In the genomic region with DNA sequence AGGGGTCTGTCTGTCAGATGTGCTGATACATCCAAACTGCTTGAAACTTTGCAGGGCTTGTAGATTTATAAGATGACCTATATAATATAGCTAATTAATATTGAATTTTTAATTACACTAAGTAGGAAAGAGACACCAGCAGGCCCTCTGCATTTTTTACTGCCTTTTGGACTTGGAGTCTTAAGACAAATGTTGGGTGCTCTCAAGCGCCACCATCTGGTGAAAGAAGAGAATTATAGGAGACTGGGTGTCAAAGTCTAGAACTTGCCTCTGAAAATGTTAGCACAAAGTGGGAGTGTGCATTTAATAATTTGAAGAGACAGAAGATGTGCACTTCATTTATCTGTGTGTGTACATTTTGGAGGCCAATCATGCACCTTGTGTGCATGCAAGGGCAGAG, we compare ENCODE assay signal across 8 mouse cellular contexts.
A peak's percentile ranks its signal among the peaks of the same experiment; 100 is the strongest.
DNase-seq lines count a peak whose midpoint lies in the region; ATAC-seq lines count a peak whose summit lies in the region.

No protein-coding gene starts in this region.

- H3K27me3 ChIP-seq in kidney, embryonic 16.5 days (ENCODE audit: insufficient read depth, low read length) = no peaks in the 10 kb centered on the region
- H3K27me3 ChIP-seq in forebrain, embryonic 12.5 days = no peaks in the 10 kb centered on the region

- H3K4me2 ChIP-seq in kidney, embryonic 16.5 days (replicated peaks; ENCODE audit: low read depth, low read length) = no peak overlapping the region
- H3K4me2 ChIP-seq in forebrain, embryonic 12.5 days = no peak overlapping the region

- peaks cover 4% of the 10 kb centered on the region; the same call in 1 of the 2 replicates for H3K9me3 ChIP-seq in kidney, embryonic 16.5 days (ENCODE audit: low read length)
- no peaks in the 10 kb centered on the region for H3K9me3 ChIP-seq in forebrain, embryonic 12.5 days

- WGBS in kidney, embryonic 16.5 days = 28% methylated on average over 1 of the region's 1 CpGs
- WGBS in forebrain, embryonic 12.5 days = 13% methylated on average over 1 of the region's 1 CpGs

- no peak overlapping the region for H3K9ac ChIP-seq in kidney, embryonic 16.5 days (replicated peaks; ENCODE audit: low read length)
- no peak overlapping the region for H3K9ac ChIP-seq in forebrain, embryonic 12.5 days

- H3K36me3 ChIP-seq in kidney, embryonic 16.5 days (ENCODE audit: insufficient read depth, low read length) = peaks cover 6% of the 10 kb centered on the region
- no peaks in the 10 kb centered on the region for H3K36me3 ChIP-seq in forebrain, embryonic 12.5 days (replicated peaks)

- no peak overlapping the region for H3K27ac ChIP-seq in kidney, embryonic 16.5 days (ENCODE audit: low read length)
- no peak overlapping the region for H3K27ac ChIP-seq in forebrain, embryonic 12.5 days

- ATAC-seq in kidney, embryonic 16.5 days (ENCODE audit: low FRiP score, low TSS enrichment) = no peak
- ATAC-seq in forebrain, embryonic 12.5 days (ENCODE audit: low FRiP score) = no peak

- peak; percentile 27 for DNase-seq in kidney, adult 11 months
- DNase-seq in B cell, adult 2 months = peak; percentile 4 to 6
- DNase-seq in NIH3T3 (ENCODE audit: low read depth) = peak; percentile 76
- peak; percentile 55 for DNase-seq in embryo, embryonic 11 days
- peak; percentile 39 to 63 for DNase-seq in lung, adult 18-20 months
- peak; percentile 40 to 45 for DNase-seq in thymus, postnatal 36 days

- H3K4me3 ChIP-seq in kidney, embryonic 16.5 days (ENCODE audit: low read length) = no peak overlapping the region
- no peak overlapping the region for H3K4me3 ChIP-seq in forebrain, embryonic 12.5 days (replicated peaks)

- H3K4me1 ChIP-seq in kidney, embryonic 16.5 days (ENCODE audit: insufficient read depth, low read length) = no peaks in the 10 kb centered on the region
- no peaks in the 10 kb centered on the region for H3K4me1 ChIP-seq in forebrain, embryonic 12.5 days

Comparison
In these comparisons a context has a peak if more than half of its experiments do, and no peak if none do; other contexts are left out.
1. DNase-seq: peak in every context shown above with its lines; median percentile 76 in NIH3T3; 55 in embryo, embryonic 11 days; 51 in lung, adult 18-20 months; 42 in thymus, postnatal 36 days; 27 in kidney, adult 11 months; 5 in B cell, adult 2 months.